Mouse (Mus musculus) heart, adult 9 months (tissue): ENCODE results near the gene Sgms1.
A peak's percentile ranks its signal among the peaks of the same experiment; 100 is the strongest.
"Not testable (repeated sequence)": the region's sequence is repeated elsewhere in the genome, so short reads cannot be mapped to it uniquely, and the experiment has no call there.

Source experiments
- DNase-seq, 2 experiments: peaks; one replicate each; pipeline ENCODE4 v3.0.0; 2022; ENCODE audit warnings: low spot score in 2 of 2

The Sgms1 gene

GRCm38 (mm10) chr19:32326156-32326555 is 63.4 kb downstream of the Sgms1 start:
- DNase-seq, result no peak

DNA sequence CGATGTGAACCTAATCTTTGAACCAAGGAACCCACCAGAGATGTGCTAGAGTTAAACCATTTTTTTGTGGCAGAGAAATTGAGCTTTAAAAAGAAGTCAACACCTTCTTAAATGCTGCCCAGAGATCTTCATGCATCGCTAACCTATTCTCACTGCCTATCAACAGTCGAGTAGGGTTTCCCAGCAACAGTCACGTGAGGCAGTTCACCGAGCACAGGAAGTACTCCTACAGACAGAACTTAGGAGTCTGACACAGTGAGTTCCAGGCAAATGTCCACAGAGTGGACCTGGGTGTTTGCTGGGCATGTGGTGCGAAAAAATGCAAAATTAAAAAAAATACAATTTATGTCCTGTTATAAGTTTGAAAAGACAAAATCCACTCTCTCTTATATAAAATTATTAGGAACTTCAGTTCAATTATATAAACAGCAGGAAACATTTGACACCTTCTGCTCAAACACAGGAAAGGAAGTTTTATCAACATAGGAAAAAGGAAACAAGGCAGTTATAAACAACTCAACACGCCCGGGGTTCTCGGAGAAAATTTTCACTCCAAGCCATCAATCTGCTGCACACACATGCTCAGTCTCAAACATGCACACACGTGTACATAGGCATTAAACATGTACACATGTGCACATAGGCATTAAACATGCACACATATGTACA is 64.3 kb downstream of the Sgms1 start:
- peak in 1 of 2 experiments; percentile 54 for DNase-seq

DNA sequence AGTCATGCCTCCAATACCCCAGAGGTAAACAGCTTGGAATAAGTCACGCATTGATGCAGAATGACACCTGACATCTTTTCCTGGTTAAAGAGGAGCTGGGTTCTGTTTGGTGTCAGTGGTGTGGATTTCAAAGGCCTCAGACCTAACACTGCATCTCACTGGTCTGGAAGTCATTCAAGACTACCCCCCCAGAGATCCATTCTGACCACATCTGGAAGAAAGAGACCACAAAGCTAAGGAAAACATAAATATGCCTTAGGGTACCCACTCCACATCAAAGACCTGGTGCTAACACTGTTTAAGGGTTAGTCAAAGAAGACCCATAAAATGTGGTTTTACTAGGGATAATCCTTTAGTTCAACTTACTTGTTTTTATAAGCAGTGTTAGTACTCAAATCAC is 65.0 kb downstream of the Sgms1 start:
- DNase-seq, result no peak

GRCm38 (mm10) chr19:32323070-32323469 is 66.4 kb downstream of the Sgms1 start:
- no peak for DNase-seq

GRCm38 (mm10) chr19:32322429-32323035 is 67.0 kb downstream of the Sgms1 start:
- peak; percentile 79 to 84 for DNase-seq

DNA sequence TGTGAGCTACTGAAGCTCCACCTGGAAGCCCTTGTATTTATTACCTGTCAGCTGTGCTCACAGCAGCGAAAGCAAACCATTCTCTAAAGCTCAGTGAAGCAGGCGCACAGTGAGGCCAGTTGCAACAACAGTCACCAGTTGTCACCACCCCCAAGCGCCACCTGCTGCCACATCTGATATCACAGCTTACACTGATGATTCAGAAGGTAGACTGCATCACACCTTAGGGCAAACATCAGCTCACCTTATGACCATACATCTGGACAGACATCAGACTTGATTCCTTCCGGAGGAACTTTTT is 69.2 kb downstream of the Sgms1 start:
- peak in 1 of 2 experiments; percentile 64 for DNase-seq

DNA sequence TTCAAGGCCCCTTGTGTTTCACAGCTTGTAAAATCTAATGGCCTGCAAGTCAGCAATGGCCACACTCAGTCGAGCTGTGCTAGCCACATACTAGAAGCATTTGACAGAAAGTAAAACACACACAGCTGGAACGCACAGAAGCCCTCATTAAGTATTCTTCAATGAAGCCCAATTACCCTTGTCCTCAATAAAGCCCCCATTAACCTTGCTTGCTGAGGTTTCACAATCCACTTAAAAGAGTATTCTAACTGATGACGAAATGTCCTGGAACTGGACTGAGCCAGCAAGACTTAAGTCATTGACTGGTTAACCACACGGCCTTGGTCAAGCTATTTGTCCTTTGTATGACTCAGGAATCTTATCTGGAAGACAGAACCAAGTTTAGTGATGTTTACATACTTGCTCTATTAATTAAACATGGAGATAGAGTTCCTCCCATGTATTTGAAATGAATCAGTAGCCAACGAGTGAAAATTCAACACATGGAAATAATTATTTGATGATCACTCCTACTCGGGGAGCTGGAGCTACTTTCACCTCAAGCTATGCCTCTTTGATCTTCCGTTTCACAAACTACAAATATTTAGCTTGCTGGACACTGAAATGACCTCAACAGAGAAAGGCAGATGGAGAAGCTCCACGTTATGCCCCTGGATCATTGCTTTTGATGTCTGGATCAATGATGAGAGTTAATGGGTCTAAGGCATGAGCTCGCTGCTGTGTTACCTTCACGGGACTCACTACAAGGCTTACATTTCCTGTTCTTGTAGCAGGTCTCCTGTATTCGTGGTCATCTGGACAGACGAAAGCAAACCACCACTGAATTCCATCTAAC is 69.8 kb downstream of the Sgms1 start:
- no peak for DNase-seq

GRCm38 (mm10) chr19:32319057-32319456 is 70.5 kb downstream of the Sgms1 start:
- no peak for DNase-seq

DNA sequence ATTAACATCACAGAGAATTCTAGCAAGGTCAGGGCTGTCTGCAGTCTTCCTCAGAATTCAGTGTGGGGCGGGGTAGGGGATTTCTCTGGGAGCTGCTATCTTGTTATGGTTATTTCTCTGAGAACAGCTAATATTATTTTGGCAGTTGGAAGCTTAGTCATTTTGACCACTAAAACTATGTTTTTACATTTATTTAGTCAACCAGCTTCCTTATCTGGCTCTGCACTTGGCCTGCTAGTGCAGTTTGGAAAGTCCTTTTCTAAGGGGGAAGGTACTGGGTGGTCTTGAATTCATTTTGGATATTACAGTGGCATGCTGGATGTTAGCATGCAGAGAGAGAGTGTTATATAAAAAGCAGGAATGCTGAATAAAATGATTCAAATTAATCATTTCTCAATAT is 72.2 kb downstream of the Sgms1 start:
- DNase-seq, result not testable (repeated sequence)

DNA sequence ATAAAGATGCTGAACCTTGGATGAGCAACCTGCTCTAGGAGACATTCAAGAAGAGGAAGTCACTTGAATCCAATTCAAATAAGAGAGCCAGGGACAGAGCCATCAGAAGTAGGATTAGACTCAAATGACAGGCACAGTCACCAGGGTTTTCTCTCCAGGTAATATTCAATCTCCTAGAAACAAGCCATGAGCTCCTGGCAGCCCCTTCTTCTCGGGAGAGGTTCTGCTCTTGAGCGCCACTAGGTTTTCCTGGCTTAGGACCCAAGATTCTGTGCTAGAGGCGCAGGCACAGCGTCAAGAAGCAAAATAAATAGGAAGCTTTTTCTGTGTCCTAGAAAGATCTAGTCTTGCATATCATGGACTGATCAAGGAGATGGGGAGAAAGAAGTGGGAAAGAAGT is 76.2 kb downstream of the Sgms1 start:
- DNase-seq, result no peak

DNA sequence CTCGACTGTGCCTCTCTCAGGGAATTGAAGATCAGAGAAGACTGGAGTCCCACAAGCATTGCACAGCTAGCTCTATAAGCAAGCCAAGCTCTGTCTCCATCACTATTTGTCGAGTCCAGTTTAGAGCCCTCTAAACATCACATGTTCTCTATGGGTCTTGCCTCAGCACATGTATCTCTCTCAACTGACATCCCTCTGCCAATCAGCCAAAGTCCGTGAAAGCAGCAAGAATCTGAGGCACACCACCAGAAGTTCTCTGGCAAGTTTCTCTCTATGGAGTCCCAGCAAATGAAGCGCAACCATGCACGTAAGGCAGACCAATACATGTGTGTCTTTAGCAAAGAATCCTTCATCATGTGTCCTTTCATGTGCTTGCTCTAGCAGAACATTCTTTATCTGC is 77.8 kb downstream of the Sgms1 start:
- no peak for DNase-seq

GRCm38 (mm10) chr19:32311063-32311462 is 78.5 kb downstream of the Sgms1 start:
- no peak for DNase-seq

DNA sequence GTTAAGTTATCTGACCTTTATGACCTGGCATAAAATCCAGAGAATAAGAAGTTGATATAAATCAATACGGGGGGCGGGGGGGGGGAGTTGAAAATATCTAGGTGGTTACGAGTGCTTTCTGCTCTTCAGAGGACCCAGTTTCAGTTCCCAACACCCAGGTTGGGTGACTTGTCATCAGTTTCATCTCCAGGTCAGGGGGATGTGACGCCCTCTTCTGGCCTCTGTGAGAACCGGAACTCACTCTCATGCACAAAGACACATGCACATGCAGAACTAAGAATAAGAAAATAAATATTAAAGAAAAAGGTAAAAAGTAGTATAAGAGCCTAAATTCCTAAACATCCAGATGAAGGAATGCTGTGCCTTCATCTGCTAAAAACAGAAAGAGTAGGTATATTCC is 79.0 kb downstream of the Sgms1 start:
- DNase-seq, result no peak

DNA sequence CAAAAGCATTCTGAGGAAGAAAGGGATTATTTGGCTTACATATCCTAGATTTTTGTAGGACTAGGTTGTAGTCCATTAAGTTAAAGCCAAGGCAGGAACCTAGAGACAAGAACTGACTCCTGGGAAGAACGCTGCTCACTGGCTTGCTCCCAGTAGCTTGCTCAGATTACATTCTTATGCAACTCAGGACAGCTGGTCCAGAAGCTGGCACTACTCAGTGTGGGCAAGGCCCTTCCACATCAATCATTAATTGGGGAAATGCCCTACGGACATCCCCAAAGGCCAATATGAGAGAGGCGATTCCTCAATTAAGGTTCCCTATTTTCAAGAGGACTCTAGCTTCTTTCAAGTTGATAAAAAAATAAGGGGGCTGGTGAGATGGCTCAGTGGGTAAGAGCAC is 80.2 kb downstream of the Sgms1 start:
- peak; percentile 59 to 68 for DNase-seq

DNA sequence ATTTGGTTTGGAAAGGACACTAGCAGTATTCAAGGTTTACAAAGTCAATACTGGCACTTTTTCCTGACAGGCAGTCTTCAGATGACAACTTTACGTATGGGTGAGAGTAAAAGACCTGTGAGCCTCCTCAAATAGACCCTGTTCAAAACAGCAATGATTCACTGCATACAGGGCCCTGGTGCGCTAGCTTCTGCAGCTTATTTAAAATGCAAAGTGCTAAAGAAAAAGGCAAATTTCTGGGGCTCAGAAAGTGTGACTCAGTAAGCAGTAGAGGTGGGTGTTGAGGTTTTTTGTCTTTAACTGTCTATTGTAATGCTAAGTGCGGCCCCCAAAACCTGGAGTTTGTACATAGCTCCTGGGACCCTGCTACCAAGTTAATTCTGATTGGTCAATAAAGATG is 81.2 kb downstream of the Sgms1 start:
- no peak for DNase-seq

DNA sequence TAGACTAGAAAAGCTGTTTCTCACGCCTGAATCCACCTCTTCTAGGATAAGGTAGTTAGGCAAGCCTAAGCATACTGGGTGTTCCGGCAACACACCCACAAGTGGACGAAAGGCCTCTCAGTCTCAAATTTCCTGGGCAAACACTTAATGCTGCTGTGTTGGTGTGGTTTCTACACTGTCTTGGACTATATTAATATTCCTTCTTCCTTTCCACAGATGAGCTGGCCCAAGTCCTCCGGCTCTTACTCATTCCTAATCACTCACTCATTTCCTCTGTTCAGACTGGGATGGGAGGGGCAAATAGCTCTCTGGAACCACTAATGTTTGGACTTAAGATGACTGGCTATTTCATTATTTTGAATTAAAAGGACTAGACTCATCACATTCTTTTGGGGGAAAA is 84.6 kb downstream of the Sgms1 start:
- DNase-seq, result peak; percentile 88

GRCm38 (mm10) chr19:32304008-32304873 is 85.3 kb downstream of the Sgms1 start:
- DNase-seq, result peak; percentile 91 to 95

GRCm38 (mm10) chr19:32302835-32303381 is 86.6 kb downstream of the Sgms1 start:
- DNase-seq, result peak in 1 of 2 experiments; percentile 52

DNA sequence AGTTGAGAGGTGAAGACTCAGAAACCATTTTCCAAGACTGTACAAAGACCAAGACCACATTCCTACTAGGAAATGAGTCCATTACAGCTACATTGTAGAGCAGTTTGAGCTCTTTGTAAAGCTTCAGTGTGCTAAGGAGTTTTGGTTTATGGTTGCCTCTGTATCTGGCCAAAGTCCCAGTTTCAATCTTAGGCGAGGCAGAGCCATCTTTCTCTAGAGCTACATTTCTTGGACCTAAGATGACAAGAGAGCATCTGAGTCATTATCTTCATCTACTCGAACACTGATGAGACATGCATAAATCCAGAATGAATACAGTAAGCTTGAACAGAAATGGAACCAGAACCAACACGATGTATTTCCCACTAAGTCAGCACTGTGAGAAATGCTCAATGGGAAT is 87.9 kb downstream of the Sgms1 start:
- DNase-seq, result no peak

DNA sequence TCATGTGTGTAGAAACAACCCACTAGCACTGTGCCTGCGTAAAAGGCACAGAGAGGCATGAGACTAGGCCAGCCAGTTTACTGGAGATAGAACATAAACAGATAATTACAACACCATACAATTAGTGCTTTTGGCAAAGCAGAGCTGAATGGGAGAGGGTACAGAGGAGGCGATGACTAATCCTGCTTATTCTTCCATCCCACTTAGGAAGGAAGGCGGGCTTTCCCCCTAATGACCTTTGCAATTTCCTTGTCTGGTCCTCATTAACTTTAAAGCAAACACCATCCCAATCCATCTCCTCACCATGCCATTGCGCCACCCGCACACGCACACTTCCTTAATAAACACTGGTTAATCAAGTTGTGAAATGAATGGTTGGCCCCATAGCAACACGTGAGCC is 91.3 kb downstream of the Sgms1 start:
- no peak for DNase-seq

DNA sequence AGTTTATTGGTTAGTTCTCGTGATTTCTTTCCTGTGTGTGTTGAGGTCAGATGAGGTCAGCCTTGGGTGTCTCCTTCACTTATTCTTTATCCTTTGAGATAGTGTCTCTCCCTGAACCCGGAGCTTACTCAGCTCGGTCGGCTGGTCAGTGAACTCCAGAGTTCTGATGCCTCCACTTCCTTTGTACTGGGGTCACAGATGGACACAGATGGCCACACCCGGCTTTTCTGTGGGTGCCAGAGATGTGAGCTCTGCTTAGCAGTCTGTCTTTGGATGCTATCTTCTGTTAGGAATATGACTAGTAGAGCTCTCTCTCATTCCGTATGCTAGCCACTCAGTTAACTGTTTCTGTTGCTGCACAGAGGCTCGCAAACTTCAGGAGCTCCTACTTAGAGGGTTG is 92.7 kb downstream of the Sgms1 start:
- DNase-seq, result no peak

GRCm38 (mm10) chr19:32295581-32295980 is 93.9 kb downstream of the Sgms1 start:
- no peak for DNase-seq
